Mouse (Mus musculus) cerebellum, adult 9-10 months (tissue): ENCODE results near the gene Snapc3.
A peak's percentile ranks its signal among the peaks of the same experiment; 100 is the strongest.

Experiments
- DNase-seq: peaks from one replicate; pipeline ENCODE4 v3.0.0; 2022

Gene Snapc3

GRCm38 (mm10) chr4:83417160-83417819, at the start of gene Snapc3:
TSS of gene Snapc3 (plus strand) at chr4:83417724.
- DNase-seq = peak; percentile 95

- no peak for DNase-seq
Measured at GRCm38 (mm10) chr4:83373381-83373780, 44.1 kb upstream of the Snapc3 start.

GRCm38 (mm10) chr4:83375650-83376049, 41.9 kb upstream of the Snapc3 start:
- no peak for DNase-seq

- no peak for DNase-seq
Measured at GRCm38 (mm10) chr4:83376461-83377015, 41.0 kb upstream of the Snapc3 start.

GRCm38 (mm10) chr4:83379036-83379435, 38.5 kb upstream of the Snapc3 start:
- no peak for DNase-seq

- DNase-seq = no peak
Measured at GRCm38 (mm10) chr4:83379746-83380145, 37.8 kb upstream of the Snapc3 start.

GRCm38 (mm10) chr4:83380266-83380665, 37.3 kb upstream of the Snapc3 start:
- DNase-seq = no peak

- DNase-seq = peak; percentile 67
Measured at GRCm38 (mm10) chr4:83383899-83384490, 33.5 kb upstream of the Snapc3 start.

GRCm38 (mm10) chr4:83385091-83385490, 32.4 kb upstream of the Snapc3 start:
- DNase-seq = no peak

- DNase-seq = no peak
Measured at GRCm38 (mm10) chr4:83390551-83390950, 27.0 kb upstream of the Snapc3 start.

GRCm38 (mm10) chr4:83391956-83392355, 25.6 kb upstream of the Snapc3 start:
- DNase-seq = peak; percentile 22

GRCm38 (mm10) chr4:83393733-83394132, 23.8 kb upstream of the Snapc3 start:
- DNase-seq = no peak

GRCm38 (mm10) chr4:83396346-83396745, 21.2 kb upstream of the Snapc3 start:
- no peak for DNase-seq

- no peak for DNase-seq
Measured at GRCm38 (mm10) chr4:83396996-83397770, 20.3 kb upstream of the Snapc3 start.

- no peak for DNase-seq
Measured at GRCm38 (mm10) chr4:83398527-83398926, 19.0 kb upstream of the Snapc3 start.

- DNase-seq = no peak
Measured at GRCm38 (mm10) chr4:83400691-83401595, 16.6 kb upstream of the Snapc3 start.

- no peak for DNase-seq
Measured at GRCm38 (mm10) chr4:83401712-83402111, 15.8 kb upstream of the Snapc3 start.

GRCm38 (mm10) chr4:83407688-83408087, 9.8 kb upstream of the Snapc3 start:
- DNase-seq = no peak

GRCm38 (mm10) chr4:83409867-83410505, 7.5 kb upstream of the Snapc3 start:
- DNase-seq = no peak

GRCm38 (mm10) chr4:83412060-83412459, 5.5 kb upstream of the Snapc3 start:
- no peak for DNase-seq

GRCm38 (mm10) chr4:83414241-83414824, 3.2 kb upstream of the Snapc3 start:
- no peak for DNase-seq

GRCm38 (mm10) chr4:83417820-83418186, 279 bp downstream of the Snapc3 start:
- no peak for DNase-seq
